Mouse (Mus musculus) cerebellum, adult 2 months (tissue): ENCODE results near the gene Cldnd2.

Experiments
- CTCF ChIP-seq: fragments of 200-500 bp; IDR thresholded peaks from 2 replicates; pipeline ENCODE4 v1.5.1; 2011; ENCODE audit warnings: low read depth, mild to moderate bottlenecking, control low read depth, low read length, moderate library complexity, borderline replicate concordance; ENCODE audit not compliant: insufficient read depth
- POLR2A ChIP-seq: fragments of 200-500 bp; IDR thresholded peaks from 2 replicates; pipeline ENCODE4 v1.6.1; 2011; ENCODE audit warnings: low read length, control low read depth, borderline replicate concordance; ENCODE audit not compliant: insufficient read depth

DNA sequence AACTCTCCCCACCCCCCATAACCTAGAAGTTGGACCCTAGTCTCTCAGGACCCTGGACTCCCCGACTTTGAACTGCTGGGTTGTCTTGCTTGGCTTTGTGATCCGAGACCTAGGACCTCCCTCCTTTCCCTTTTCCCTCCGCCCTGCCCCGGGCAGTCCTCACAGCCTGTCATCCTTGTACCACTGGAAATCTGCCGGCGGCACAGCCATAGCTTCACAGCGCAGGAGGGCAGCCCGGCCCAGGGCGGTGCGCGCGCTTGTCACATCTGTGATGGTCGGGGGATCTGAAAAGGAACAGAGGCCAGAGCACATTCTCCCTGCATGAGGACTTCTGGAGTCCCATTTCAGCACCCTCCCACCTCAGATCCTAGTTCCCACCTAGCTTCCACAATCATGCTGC is 35.8 kb downstream of the Cldnd2 start:
- TF ChIP-seq CTCF (no peak), POLR2A (no peak)
